Mouse (Mus musculus): ENCODE data around the gene Lrfn5.
A peak's percentile ranks its signal among the peaks of the same experiment; 100 is the strongest.

Lrfn5 gene

DNA sequence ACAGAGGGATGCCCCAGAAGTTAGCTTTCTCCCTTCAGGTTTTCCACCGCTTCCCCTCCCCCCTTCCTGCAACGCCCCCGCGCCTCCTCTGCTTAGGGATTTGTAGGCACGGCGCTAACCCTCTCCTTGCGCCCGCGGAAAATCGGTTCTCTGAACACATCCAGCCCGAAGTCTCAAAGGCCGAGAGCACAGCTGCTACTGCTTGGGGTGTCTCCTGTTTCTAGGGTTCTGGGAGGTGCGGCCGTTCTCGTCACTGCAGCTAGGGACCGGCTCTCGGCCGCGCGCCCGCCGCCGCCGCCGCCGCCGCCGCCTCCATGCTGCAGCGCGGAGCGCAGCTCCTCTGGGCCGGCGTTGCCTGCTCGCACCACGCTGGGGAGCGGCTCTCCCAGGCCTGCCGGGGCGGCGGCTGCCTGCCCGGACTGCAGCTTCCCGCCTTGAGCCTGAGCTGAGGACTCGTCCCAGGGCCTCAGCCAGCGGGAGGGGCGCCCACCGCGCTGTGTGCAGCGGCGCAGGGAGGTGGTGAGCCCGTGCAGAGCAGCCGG lies at the start of gene Lrfn5:
TSS of gene Lrfn5 (plus strand) at position 322 of the 542 bp plus-strand sequence.
- peak; percentile 68 for DNase-seq

DNA sequence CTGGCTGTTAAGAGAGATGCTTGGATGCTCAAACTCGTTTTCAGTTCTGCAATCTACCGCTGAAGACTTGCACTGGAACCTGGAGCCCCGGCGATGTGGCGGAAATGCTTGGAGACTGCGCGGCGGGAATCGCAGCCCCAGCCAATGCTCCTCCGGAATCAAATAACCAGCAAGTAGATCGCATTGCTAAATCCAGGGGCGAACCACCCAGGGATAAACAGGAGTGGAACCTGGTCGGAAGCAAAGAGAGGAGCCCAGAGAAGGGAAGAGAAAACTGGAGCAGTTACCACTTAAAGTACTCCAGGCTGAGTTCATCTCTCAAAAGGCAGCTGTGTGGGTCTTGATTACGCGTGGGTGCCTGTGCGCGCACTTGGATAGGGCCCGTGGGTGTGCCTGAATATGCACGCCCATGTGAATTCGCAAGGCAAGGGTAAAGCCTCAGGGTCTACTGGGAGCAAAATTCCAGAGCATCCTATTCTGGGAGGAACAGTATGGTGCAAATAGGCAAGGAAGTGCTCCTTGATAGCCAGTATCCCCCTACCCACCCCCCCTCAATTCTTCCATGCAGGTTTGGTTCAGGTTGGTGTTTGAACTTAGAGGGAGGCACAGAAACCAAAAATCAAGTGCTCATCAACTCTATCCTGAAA lies 1.3 kb upstream of the Lrfn5 start:
- DNase-seq, result peak; percentile 30

DNA sequence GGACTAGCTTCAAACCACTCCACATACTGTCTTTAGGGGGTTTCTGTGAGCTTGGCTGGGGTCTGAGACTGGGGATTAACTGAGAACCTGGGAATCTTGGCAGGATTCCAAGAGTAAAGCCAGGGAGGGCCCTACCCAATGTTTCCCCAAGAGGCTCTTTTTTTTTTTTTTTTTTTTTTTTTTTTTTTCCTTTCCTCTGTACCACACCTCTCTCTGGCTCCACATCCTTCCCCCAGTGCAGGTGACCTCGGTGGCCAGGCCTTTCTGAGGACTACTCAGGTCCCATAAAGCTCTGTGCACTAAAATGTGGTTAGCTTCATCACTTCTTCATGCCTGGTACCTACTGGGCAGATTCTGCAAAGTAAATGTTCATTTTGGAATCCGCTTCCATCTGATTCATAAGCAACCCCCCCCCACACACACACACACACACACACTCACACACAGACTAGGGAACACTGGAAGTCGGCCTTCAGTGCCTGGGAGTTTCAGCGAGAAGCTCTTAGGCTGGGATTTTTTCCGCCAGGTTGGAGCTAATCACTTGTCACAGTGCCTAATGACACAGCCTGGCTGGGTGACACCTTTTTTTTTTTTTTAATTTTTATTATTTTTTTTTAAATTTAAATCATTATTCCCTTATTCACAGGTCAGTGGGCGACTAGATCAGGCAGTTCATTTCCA lies 662 bp upstream of the Lrfn5 start:
- peak; percentile 7 for DNase-seq

DNA sequence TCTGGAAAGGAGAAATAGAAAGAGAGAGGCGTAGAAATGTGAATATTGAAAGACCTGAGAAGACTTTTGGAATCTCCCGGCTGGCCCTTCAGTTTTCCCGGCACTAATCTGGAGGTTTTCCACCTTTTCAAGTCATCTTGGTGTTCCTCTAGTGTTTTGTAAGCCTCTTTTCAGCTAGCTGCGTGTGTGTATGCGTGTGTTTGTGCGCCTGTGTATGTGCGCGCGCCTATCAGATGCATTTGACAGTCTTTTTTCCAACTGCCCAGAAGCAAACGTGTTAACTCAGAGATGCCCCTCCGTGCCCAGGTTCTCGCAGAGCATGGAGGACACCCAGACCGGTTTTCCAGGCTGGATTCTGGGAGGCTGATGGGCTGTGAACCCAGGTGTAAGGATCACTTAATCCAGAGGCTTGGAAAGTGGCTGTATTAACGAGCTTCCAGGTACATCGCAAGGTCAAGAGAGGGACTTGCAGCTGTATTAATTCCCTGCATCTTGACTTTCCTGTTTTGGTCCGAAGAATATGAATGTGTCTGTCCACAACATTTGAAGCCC lies 757 bp downstream of the Lrfn5 start:
- DNase-seq, result peak; percentile 41

DNA sequence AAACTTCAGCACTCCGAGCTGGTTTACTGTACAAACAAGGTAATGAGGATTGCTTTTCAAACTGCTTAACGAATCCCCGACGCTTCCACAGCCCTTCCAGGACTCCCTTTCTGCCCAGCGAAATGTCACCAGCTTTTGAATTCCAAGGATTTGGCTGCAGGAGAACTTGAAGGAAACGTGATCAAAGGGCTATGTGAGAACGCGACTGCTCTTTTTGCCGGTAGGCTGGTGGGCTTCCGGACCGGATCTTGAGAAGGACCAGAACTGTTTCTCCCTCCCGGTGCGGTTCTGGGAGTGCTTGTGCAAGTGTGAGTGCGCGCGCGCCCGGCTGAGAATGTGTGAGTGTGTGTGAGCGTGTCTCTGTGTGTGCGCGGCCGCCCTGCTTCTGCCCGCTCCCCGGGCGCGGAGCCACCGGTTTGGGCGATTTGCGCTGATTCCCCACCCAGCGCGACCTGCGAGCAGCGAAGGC lies 1.3 kb downstream of the Lrfn5 start:
- DNase-seq, result peak; percentile 47

DNA sequence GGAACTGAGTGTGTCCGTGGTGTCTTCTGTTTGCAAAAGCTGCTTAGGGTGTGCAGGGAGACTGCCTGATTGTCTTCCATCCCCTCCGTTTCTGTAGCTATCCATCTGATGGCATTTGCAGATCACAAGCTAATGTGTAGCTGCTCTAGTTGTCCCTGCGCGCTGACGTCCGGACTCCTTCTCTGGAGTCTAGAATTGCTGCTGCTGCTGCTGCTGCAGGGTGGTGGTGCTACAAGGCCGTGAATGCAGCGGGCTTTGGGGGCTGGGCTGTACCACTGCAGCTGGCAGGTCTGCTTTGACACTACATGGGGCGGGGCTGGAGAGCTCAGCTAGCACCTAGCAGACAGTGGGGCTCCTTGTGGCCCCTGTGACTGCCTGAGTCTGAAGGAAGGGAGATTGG lies 3.2 kb downstream of the Lrfn5 start:
- peak; percentile 85 for DNase-seq

DNA sequence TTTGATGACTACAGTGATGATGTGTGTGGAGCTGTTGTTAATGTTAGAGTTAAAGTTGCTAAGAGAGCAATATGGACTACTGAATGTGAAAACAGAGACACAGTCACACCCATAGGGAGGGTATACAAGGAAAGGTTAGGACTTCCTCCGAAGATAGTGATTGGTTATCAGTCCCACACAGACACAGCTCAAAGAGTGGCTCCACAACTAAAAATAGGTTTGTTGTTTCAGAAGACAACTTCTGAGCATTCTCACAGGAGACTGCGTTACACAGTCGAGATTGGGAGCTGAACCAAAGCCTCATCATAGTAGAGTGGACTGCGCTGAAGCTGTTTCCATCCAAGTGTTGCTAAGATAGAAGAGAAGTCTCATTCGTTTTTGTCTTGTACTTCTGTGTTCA lies 57.0 kb downstream of the Lrfn5 start:
- DNase-seq, result no peak

DNA sequence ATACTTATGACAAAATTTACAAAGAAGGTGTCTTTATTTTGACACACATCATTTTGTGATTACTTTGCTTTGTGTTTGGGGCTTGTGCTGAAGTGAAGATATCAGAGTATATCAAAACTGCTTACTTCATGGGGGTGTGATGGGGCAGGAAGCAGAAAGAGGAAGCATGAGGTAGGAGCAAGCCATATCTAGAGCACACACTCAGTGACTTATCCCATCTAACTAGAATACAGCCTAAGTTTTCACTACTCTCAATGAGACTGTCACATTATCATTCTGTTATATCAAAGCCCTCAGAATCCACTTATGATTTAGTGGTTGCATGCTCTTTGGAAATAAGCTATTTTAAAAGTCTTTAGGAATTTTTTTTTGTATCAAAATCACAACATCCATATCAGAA lies 77.4 kb downstream of the Lrfn5 start:
- DNase-seq, result no peak

DNA sequence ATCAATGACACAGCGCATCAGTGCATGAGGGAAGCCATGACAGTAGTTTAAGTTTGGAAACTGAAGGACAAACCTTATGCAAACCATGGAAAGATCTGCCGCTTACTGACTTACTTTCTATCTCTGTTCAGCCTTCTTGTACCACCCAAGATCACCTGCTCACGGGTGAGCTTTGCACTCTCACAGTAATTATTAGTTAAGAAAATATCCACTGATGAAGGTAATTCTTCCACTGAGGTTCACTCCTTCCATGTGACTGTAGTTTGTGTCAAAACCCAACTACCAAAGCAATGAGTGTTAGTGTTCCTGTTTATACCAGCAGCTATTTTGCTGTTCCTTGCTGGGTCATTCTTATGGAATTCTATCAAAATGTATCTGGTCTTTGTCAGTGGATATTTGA lies 84.9 kb downstream of the Lrfn5 start:
- DNase-seq, result no peak

DNA sequence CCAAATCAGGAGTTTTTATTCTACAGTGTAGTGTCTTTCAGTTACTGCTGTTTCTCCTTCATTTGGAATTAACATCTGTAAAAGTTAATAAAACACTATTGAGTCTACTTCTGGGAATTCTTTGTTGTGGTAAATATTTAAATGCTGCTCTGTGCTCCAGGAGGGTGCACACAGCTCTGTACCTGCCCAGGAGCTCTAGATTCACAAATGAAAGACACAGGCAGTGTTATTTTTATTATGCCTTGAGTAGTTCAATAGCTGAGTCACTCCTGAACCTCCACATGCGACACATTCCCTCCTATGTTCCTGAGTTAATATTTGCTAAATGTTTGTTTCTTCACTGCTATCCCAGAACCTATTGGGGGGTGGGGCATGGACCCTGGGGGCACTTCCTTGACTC lies 87.1 kb downstream of the Lrfn5 start:
- DNase-seq, result no peak

DNA sequence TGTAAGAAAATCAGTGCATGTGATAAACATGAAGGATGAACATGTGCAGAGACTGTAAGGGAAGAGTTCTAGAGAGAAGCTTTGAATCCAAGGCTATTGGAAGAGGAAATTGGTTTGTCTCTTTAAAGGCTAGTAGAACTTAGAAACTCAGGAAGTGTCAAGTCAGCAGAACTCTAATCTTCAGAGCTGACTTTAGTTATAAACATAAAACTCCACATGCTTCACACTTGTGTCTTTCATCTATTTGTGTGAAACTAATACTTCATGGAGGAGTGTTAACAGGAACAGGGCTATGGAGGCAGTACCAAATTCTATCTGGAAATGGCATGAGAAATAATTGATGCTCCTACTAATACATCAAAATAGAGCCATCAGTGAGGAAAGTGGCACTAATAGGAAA lies 101.6 kb downstream of the Lrfn5 start:
- no peak for DNase-seq

DNA sequence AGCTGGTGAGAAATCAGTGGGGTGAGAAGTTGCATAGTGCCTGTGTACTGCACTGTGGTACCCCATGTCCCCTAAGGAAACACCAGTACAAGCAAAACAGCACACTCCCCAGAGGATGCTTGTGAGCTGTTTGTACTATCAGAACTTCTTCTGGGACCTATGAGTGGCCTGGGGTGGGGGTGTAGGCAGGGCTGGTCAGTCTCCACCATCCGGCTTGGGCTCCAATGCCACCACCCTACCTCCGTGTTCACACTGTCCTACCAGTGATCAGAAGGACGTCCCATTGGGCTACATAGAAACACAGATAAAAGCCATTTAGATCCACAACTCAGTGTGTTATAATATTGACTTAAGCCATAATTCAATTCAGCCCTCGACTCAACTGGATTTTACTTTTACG lies 131.4 kb downstream of the Lrfn5 start:
- no peak for DNase-seq

DNA sequence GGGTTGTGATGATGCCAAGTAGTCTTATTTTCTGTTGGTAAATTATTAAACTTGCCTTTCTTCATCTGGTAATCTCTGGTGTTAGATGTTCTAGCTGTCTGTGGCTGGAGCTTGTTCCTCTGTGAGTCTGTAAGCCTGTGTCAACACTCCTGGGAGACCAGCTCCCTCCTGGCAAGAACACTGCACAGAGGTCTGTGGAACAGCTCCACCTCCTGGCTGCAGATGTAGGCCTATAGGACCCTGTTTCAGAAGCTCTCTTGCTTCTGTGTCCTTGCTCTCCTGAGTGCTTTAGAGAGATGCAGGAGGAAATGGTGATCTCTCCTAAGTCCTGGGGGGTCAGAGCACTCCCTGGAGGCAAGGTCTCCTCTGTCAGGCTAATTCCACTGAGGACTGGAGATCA lies 200.2 kb downstream of the Lrfn5 start:
- DNase-seq, result no peak

DNA sequence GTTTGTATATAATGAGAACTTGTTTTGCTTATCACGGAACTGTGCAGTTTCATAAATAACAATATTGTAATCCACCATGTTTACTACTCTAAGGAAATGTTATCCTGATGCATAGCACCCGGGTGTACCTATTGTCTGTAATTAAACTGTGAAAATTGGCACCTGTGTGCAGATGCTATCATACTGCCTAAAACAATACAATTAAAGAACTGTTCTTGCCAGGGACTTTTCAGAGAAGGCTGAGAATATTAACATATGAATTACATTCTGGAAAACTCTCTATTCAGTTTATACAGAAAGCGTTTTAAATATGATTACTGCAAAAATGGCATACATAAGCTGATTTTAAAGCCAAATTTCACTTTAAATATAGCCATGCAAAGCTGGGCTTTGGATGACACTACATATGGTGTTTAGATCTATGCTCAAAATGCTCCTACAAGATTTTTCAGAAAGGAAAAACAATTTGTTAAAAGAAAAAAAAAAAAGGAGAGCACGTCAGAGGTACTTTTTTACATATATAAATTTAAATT lies 284.2 kb downstream of the Lrfn5 start:
- DNase-seq, result no peak

DNA sequence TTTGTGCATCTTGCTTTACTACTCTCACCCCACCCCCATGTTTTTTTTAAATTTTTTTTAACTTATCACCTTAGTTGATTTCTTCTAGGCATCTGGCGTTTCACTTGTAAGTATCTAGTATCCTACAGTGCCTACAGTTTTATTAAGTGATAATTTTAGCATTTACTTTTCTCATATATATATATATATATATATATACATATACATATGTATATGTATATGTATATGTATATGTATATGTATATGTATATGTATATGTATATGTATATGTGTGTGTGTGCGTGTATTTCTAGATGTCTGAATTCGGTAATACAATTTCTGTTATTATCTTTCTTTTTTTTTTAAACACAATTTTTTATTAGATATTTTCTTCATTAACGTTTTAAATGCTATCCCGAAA lies 300.7 kb downstream of the Lrfn5 start:
- DNase-seq, result no peak

DNA sequence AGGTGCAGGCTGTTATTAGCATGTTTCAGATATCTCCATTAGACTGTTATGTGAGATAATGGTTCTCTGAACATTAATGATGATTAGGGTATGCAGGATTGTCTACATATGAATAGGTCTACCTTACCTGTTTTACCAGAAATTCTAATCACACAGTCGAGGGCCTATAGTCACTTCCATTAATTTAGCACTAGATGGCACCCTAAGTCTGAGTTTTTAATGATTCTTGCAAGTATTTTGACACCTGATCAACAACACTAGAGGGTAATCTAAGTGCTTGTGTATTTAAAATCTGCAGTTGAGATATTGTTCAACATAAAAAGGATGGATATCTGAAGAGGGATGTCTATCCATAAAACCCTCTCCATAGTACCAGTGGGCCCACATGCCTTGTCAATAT lies 303.4 kb downstream of the Lrfn5 start:
- DNase-seq, result no peak

DNA sequence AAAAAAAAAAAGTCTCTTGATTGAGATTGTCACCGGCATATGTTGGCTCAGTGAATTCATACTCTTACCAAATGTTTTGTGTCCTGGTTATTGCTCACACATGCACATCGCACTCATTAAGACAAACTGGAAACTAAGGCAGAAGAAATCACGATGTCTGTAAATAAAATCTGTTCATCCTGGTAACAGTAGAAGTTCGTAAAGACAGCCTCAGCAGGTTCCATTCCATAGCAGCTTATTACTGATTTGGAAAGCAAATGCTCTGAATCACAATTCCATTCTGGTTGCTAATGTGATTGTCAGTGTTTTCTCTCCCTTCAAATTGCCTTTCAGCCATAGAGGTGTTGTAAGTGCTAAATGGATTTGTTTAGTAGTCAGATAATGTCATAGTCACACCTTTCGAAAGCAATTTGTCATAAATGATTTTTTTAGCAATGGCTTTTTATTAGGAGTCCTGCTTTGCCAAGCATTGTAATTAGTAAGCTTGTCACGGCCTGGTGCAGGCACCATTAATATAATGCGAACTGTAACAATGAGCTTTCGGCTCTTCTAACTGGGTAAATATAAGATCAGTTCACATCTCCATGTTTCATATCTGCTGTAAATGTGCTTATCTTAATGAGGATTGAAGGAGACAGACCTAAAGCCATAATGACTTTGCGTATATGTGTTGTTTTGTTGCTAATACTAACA lies 319.8 kb downstream of the Lrfn5 start:
- peak; percentile 37 for DNase-seq

DNA sequence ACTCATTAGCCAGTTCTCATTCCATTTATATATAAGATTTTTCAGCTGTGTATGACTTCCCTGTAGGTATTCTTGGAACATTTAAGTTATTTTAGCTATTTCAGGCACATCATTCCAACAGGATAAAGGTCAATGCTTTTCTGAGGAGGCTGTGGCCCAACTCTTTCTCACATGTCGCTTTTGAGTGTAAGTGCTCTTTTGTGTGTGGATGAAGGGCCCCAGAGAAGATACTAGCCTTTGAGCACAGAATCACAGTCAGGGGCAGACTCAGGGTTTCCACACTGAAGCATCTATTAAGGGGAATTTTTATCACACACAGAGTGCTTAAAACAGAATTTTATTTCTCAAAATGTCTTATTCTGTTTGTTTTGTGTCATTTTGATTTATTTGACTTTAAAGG lies 331.2 kb downstream of the Lrfn5 start:
- DNase-seq, result no peak
